Mouse (Mus musculus): ENCODE measurements at regions not wholly inside any gene's neighbourhood (a gene's known extent, or its start where the extent isn't known, plus 50 kb on each side); places are given as distances from the start of the nearest gene placed in this dataset.

GRCm38 (mm10) chr17:15240011-15240410, 136.7 kb downstream of the Dll1 start:
- Histone ChIP-seq H3K9ac (ENCODE audit: low read length) (no peak overlapping the region), H3K27me3 (replicated peaks; ENCODE audit: control insufficient read depth, insufficient read depth, low read length) (no peaks in the 10 kb centered on the region), H3K4me2 (ENCODE audit: low read length) (no peak overlapping the region), H3K4me1 (ENCODE audit: control insufficient read depth, insufficient read depth, low read length) (no peaks in the 10 kb centered on the region), H3K27ac (ENCODE audit: low read depth, low read length) (no peak overlapping the region), H3K9me3 (replicated peaks; ENCODE audit: control insufficient read depth, low read length) (no peaks in the 10 kb centered on the region), H3K36me3 (ENCODE audit: control insufficient read depth, insufficient read depth, low read length) (no peaks in the 10 kb centered on the region), H3K4me3 (ENCODE audit: low read depth, low read length) (no peak overlapping the region)
- DNase-seq (ENCODE audit: low spot score) (no peak), ATAC-seq (no peak)
- WGBS, result 97% methylated on average over 7 of the region's 7 CpGs

- DNase-seq (ENCODE audit: low spot score) (no peak), ATAC-seq (no peak)
- 89% methylated on average over 6 of the region's 6 CpGs for WGBS
- Histone ChIP-seq H3K36me3 (ENCODE audit: control insufficient read depth, insufficient read depth, low read length) (no peaks in the 10 kb centered on the region), H3K4me2 (ENCODE audit: low read length) (no peak overlapping the region), H3K9me3 (replicated peaks; ENCODE audit: control insufficient read depth, low read length) (no peaks in the 10 kb centered on the region), H3K9ac (ENCODE audit: low read length) (no peak overlapping the region), H3K4me1 (ENCODE audit: control insufficient read depth, insufficient read depth, low read length) (no peaks in the 10 kb centered on the region), H3K27ac (ENCODE audit: low read depth, low read length) (no peak overlapping the region), H3K4me3 (ENCODE audit: low read depth, low read length) (no peak overlapping the region), H3K27me3 (replicated peaks; ENCODE audit: control insufficient read depth, insufficient read depth, low read length) (no peaks in the 10 kb centered on the region)
These were observed 141.6 kb downstream of the Dll1 start for GRCm38 (mm10) chr17:15235041-15235440.

- DNase-seq (ENCODE audit: low spot score), result no peak
- WGBS, result 70% methylated on average over 5 of the region's 5 CpGs
- ATAC-seq, result no peak
These were observed 145.5 kb downstream of the Dll1 start for GRCm38 (mm10) chr17:15231175-15231574.

GRCm38 (mm10) chr17:15229159-15229558, 147.5 kb downstream of the Dll1 start:
- H3K9me3 ChIP-seq (replicated peaks; ENCODE audit: control insufficient read depth, low read length), result no peaks in the 10 kb centered on the region
- WGBS, result 82% methylated on average over 6 of the region's 6 CpGs
- no peaks in the 10 kb centered on the region for H3K36me3 ChIP-seq (ENCODE audit: control insufficient read depth, insufficient read depth, low read length)
- DNase-seq (ENCODE audit: low spot score), result no peak
- no peak overlapping the region for H3K9ac ChIP-seq (ENCODE audit: low read length)
- no peak overlapping the region for H3K4me3 ChIP-seq (ENCODE audit: low read depth, low read length)
- no peak for ATAC-seq
- no peaks in the 10 kb centered on the region for H3K27me3 ChIP-seq (replicated peaks; ENCODE audit: control insufficient read depth, insufficient read depth, low read length)
- H3K4me2 ChIP-seq (ENCODE audit: low read length), result no peak overlapping the region
- no peaks in the 10 kb centered on the region for H3K4me1 ChIP-seq (ENCODE audit: control insufficient read depth, insufficient read depth, low read length)
- no peak overlapping the region for H3K27ac ChIP-seq (ENCODE audit: low read depth, low read length)

More at GRCm38 (mm10) chr17:15231175-15231574, 145.5 kb downstream of the Dll1 start:
- H3K27ac ChIP-seq (ENCODE audit: low read depth, low read length), result no peak overlapping the region
- no peaks in the 10 kb centered on the region for H3K36me3 ChIP-seq (ENCODE audit: control insufficient read depth, insufficient read depth, low read length)
- no peaks in the 10 kb centered on the region for H3K9me3 ChIP-seq (replicated peaks; ENCODE audit: control insufficient read depth, low read length)
- no peak overlapping the region for H3K4me3 ChIP-seq (ENCODE audit: low read depth, low read length)
- no peak overlapping the region for H3K4me2 ChIP-seq (ENCODE audit: low read length)
- H3K9ac ChIP-seq (ENCODE audit: low read length), result no peak overlapping the region
- no peaks in the 10 kb centered on the region for H3K27me3 ChIP-seq (replicated peaks; ENCODE audit: control insufficient read depth, insufficient read depth, low read length)
- H3K4me1 ChIP-seq (ENCODE audit: control insufficient read depth, insufficient read depth, low read length), result no peaks in the 10 kb centered on the region

GRCm38 (mm10) chr17:15228077-15228476, 148.6 kb downstream of the Dll1 start:
- Histone ChIP-seq H3K27ac (ENCODE audit: low read depth, low read length) (no peak overlapping the region), H3K4me3 (ENCODE audit: low read depth, low read length) (no peak overlapping the region), H3K9me3 (replicated peaks; ENCODE audit: control insufficient read depth, low read length) (no peaks in the 10 kb centered on the region), H3K27me3 (replicated peaks; ENCODE audit: control insufficient read depth, insufficient read depth, low read length) (no peaks in the 10 kb centered on the region), H3K36me3 (ENCODE audit: control insufficient read depth, insufficient read depth, low read length) (no peaks in the 10 kb centered on the region), H3K9ac (ENCODE audit: low read length) (no peak overlapping the region), H3K4me2 (ENCODE audit: low read length) (no peak overlapping the region), H3K4me1 (ENCODE audit: control insufficient read depth, insufficient read depth, low read length) (no peaks in the 10 kb centered on the region)
- no peak for ATAC-seq
- DNase-seq (ENCODE audit: low spot score), result no peak
- 72% methylated on average over 8 of the region's 8 CpGs for WGBS

- Histone ChIP-seq H3K9ac (ENCODE audit: low read length) (no peak overlapping the region), H3K4me1 (ENCODE audit: control insufficient read depth, insufficient read depth, low read length) (no peaks in the 10 kb centered on the region), H3K27ac (ENCODE audit: low read depth, low read length) (no peak overlapping the region), H3K36me3 (ENCODE audit: control insufficient read depth, insufficient read depth, low read length) (no peaks in the 10 kb centered on the region), H3K9me3 (replicated peaks; ENCODE audit: control insufficient read depth, low read length) (no peaks in the 10 kb centered on the region), H3K4me3 (ENCODE audit: low read depth, low read length) (no peak overlapping the region), H3K4me2 (ENCODE audit: low read length) (no peak overlapping the region), H3K27me3 (replicated peaks; ENCODE audit: control insufficient read depth, insufficient read depth, low read length) (no peaks in the 10 kb centered on the region)
- 93% methylated on average over 10 of the region's 10 CpGs for WGBS
- DNase-seq (ENCODE audit: low spot score), result no peak
- no peak for ATAC-seq
These were observed 152.8 kb downstream of the Dll1 start for GRCm38 (mm10) chr17:15223826-15224225.

- Histone ChIP-seq H3K9me3 (replicated peaks; ENCODE audit: control insufficient read depth, low read length) (no peaks in the 10 kb centered on the region), H3K4me1 (ENCODE audit: control insufficient read depth, insufficient read depth, low read length) (no peaks in the 10 kb centered on the region), H3K4me3 (ENCODE audit: low read depth, low read length) (no peak overlapping the region), H3K9ac (ENCODE audit: low read length) (no peak overlapping the region), H3K27me3 (replicated peaks; ENCODE audit: control insufficient read depth, insufficient read depth, low read length) (no peaks in the 10 kb centered on the region), H3K4me2 (ENCODE audit: low read length) (no peak overlapping the region), H3K27ac (ENCODE audit: low read depth, low read length) (no peak overlapping the region), H3K36me3 (ENCODE audit: control insufficient read depth, insufficient read depth, low read length) (no peaks in the 10 kb centered on the region)
- no peak for DNase-seq (ENCODE audit: low spot score)
- no peak for ATAC-seq
- 85% methylated on average over 3 of the region's 3 CpGs for WGBS
These were observed 153.7 kb downstream of the Dll1 start for GRCm38 (mm10) chr17:15222923-15223322.

- Histone ChIP-seq H3K27me3 (replicated peaks; ENCODE audit: control insufficient read depth, insufficient read depth, low read length) (no peaks in the 10 kb centered on the region), H3K9me3 (replicated peaks; ENCODE audit: control insufficient read depth, low read length) (no peaks in the 10 kb centered on the region), H3K4me3 (ENCODE audit: low read depth, low read length) (no peak overlapping the region), H3K4me2 (ENCODE audit: low read length) (no peak overlapping the region), H3K36me3 (ENCODE audit: control insufficient read depth, insufficient read depth, low read length) (no peaks in the 10 kb centered on the region), H3K9ac (ENCODE audit: low read length) (no peak overlapping the region), H3K27ac (ENCODE audit: low read depth, low read length) (no peak overlapping the region), H3K4me1 (ENCODE audit: control insufficient read depth, insufficient read depth, low read length) (no peaks in the 10 kb centered on the region)
- DNase-seq (ENCODE audit: low spot score) (no peak), ATAC-seq (no peak)
- 88% methylated on average over 1 of the region's 1 CpGs for WGBS
These were observed 162.5 kb downstream of the Dll1 start for GRCm38 (mm10) chr17:15214157-15214685.

- 26% methylated on average over 3 of the region's 3 CpGs for WGBS
- DNase-seq (ENCODE audit: low spot score), result no peak
These were observed 167.5 kb upstream of the Gm3448 start for GRCm38 (mm10) chr17:15208808-15209173.

More at GRCm38 (mm10) chr17:15208808-15209173, 167.5 kb upstream of the Gm3448 start:
- Histone ChIP-seq H3K4me2 (ENCODE audit: low read length) (peak overlapping the region; percentile 48), H3K27me3 (replicated peaks; ENCODE audit: control insufficient read depth, insufficient read depth, low read length) (no peaks in the 10 kb centered on the region), H3K4me1 (ENCODE audit: control insufficient read depth, insufficient read depth, low read length) (peaks cover 13% of the 10 kb centered on the region), H3K9ac (ENCODE audit: low read length) (peak overlapping the region; percentile 50; the same call in 1 of the 2 replicates), H3K27ac (ENCODE audit: low read depth, low read length) (peak overlapping the region; percentile 84), H3K4me3 (ENCODE audit: low read depth, low read length) (peak overlapping the region; percentile 27; the same call in 1 of the 2 replicates), H3K36me3 (ENCODE audit: control insufficient read depth, insufficient read depth, low read length) (no peaks in the 10 kb centered on the region), H3K9me3 (replicated peaks; ENCODE audit: control insufficient read depth, low read length) (no peaks in the 10 kb centered on the region)
- peak; percentile 45 for ATAC-seq
